Mouse (Mus musculus) gastrocnemius, postnatal 10 days (tissue): ENCODE measurements around the gene Tcf21. TPM values are rescaled to one million over a fixed set of nuclear protein-coding genes. Genes with fewer than 3 reads are reported as not detected.

ENCODE experiments used
- DNase-seq: peaks from one replicate; pipeline ENCODE4 v3.0.0; 2021; ENCODE audit warnings: mixed read lengths
- total RNA-seq, 2 experiments: library from RNA; stranded (reverse); gene quantifications; 2 replicates each; pipeline ENCODE4 v1.2.3; 2021

Gene Tcf21
- total RNA-seq, 2 experiments from 2014 or later: not detected

- DNase-seq: no peak
Measured at GRCm38 (mm10) chr10:22815461-22816236, 4.3 kb downstream of the Tcf21 start.

GRCm38 (mm10) chr10:22814771-22815170 is 5.2 kb downstream of the Tcf21 start:
- no peak for DNase-seq

- no peak for DNase-seq
Measured at GRCm38 (mm10) chr10:22814294-22814693, 5.7 kb downstream of the Tcf21 start.

- no peak for DNase-seq
Measured at GRCm38 (mm10) chr10:22813317-22813960, 6.5 kb downstream of the Tcf21 start.

- no peak for DNase-seq
Measured at GRCm38 (mm10) chr10:22811921-22812320, 8.1 kb downstream of the Tcf21 start.

GRCm38 (mm10) chr10:22782684-22783083 is 37.3 kb downstream of the Tcf21 start:
- DNase-seq: no peak

GRCm38 (mm10) chr10:22781466-22781865 is 38.5 kb downstream of the Tcf21 start:
- no peak for DNase-seq

- DNase-seq: peak; percentile 28
Measured at GRCm38 (mm10) chr10:22777939-22778338, 42.0 kb downstream of the Tcf21 start.

- peak; percentile 38 for DNase-seq
Measured at GRCm38 (mm10) chr10:22776007-22776698, 43.8 kb downstream of the Tcf21 start.

GRCm38 (mm10) chr10:22775456-22775855 is 44.5 kb downstream of the Tcf21 start:
- no peak for DNase-seq

- no peak for DNase-seq
Measured at GRCm38 (mm10) chr10:22774626-22775025, 45.3 kb downstream of the Tcf21 start.

Other genes starting within 250 kb of the Tcf21 start
- gene Slc2a12, start 175.2 kb downstream of the Tcf21 start, total RNA-seq: 10 to 100 TPM; 13.1 to 15.9 TPM
- 10 to 100 TPM; 24.2 to 31.1 TPM for gene Tbpl1, start 88.2 kb downstream of the Tcf21 start, total RNA-seq